Mouse (Mus musculus) thymus, adult 2 months (tissue): ENCODE data around the gene Ccdc159. TPM values are rescaled to one million over a fixed set of nuclear protein-coding genes. Genes with fewer than 3 reads are reported as not detected.

ENCODE experiments used
- DNase-seq: peaks from one replicate; pipeline ENCODE4 v3.0.0; 2021
- H3K27ac ChIP-seq: fragments of 200-500 bp; 2 replicates; pipeline ENCODE4 v1.5.1; 2012; ENCODE audit warnings: low read length, control low read depth; ENCODE audit not compliant: control insufficient read depth, insufficient read depth
- H3K27me3 ChIP-seq: fragments of 200-500 bp; 2 replicates; pipeline ENCODE4 v1.6.1; 2012; ENCODE audit warnings: mild to moderate bottlenecking, low read length, moderate library complexity, mixed read lengths; ENCODE audit not compliant: control insufficient read depth, insufficient read depth
- H3K36me3 ChIP-seq: fragments of 200-500 bp; 2 replicates; pipeline ENCODE4 v1.6.1; 2012; ENCODE audit warnings: mild to moderate bottlenecking, low read length, moderate library complexity; ENCODE audit not compliant: control insufficient read depth, insufficient read depth
- H3K4me1 ChIP-seq: fragments of 200-500 bp; replicated peaks from 2 replicates; pipeline ENCODE4 v1.6.1; 2012; ENCODE audit warnings: low read length; ENCODE audit not compliant: control insufficient read depth, insufficient read depth
- H3K4me3 ChIP-seq: fragments of 200-500 bp; 2 replicates; pipeline ENCODE4 v1.5.1; 2012; ENCODE audit warnings: mild to moderate bottlenecking, low read length, control low read depth, moderate library complexity; ENCODE audit not compliant: control insufficient read depth, insufficient read depth
- CTCF ChIP-seq: fragments of 200-500 bp; IDR thresholded peaks from 2 replicates; pipeline ENCODE4 v1.5.1; 2012; ENCODE audit warnings: mild to moderate bottlenecking, control low read depth, low read length, moderate library complexity, borderline replicate concordance; ENCODE audit not compliant: control insufficient read depth, poor library complexity, insufficient read depth; ENCODE audit errors: extremely low read depth
- POLR2A ChIP-seq: fragments of 200-500 bp; IDR thresholded peaks from 2 replicates; pipeline ENCODE4 v1.6.1; 2012; ENCODE audit warnings: mild to moderate bottlenecking, low read length, control low read depth, moderate library complexity; ENCODE audit not compliant: control insufficient read depth, poor library complexity, insufficient read depth; ENCODE audit errors: extremely low read depth
- WGBS: fragments of 180-500 bp; shearing (Covaris S2); methylation state at CpG from one replicate; pipeline ENCODE4 v1.1.7; 2018; 5-methylcytosine and 5-hydroxymethylcytosine counted together
- polyA plus RNA-seq: library from polyadenylated mRNA; depleted of rRNA; stranded (reverse); fragments of >200 nt; gene quantifications from 2 replicates; pipeline ENCODE4 v1.2.3, GENCODE M21; 2012

Gene Ccdc159
- polyA plus RNA-seq, 1 experiment, result 1.9 TPM

DNA sequence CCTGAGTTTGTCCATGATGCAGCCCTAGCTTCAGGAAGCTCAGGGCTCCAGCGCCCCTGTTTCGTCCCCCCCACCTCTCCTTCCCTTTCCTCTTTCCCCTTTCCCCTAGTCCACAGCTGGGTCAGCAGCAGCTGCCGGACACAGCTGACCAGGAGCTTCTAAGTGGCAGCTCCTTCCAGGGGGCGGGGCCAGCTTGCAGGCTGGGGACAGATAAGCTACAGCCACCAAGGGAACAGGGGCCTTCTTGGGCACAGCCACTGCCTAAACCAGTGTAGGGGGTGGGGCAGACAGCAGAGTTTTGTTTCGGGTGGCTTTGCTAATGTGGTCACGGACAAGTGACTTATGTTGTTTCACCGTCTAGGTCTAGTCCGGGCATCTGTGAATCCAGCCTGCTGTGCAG lies 36.1 kb downstream of the Ccdc159 start, which contains the start of gene Epor:
TSS of gene Epor (minus strand) at position 90 of the 400 bp plus-strand sequence.
- 63% methylated on average over 8 of the region's 8 CpGs for WGBS
- TF ChIP-seq CTCF (no peak), POLR2A (no peak)
- Histone ChIP-seq H3K4me1 (peaks cover 17% of the 10 kb centered on the region), H3K27me3 (peaks cover 10% of the 10 kb centered on the region; the same call in 1 of the 2 replicates), H3K27ac (no peak within 1 kb of the TSS), H3K36me3 (no peaks in the 10 kb centered on the region), H3K4me3 (peak within 1 kb of the TSS; percentile 9; the same call in 1 of the 2 replicates)
- no peak for DNase-seq

DNA sequence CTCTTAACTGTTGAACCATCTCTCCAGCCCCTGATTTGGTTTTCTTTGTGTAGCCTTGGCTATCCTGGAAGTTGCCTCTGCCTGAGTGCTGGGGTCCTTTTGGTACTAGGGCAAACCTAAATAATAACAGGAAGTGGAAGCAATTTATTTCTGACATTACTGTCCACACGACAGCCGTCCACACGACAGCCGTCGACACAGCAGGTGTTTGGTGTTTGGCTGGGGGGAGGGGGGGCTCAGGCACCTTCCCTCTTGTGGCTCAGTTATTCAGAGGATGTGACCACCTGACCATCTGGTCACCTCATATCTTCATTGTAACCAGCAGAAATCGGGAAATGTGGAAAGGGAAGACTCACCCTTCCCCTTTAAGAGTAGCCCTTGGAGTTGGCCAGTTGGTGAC lies 41.6 kb downstream of the Ccdc159 start:
- TF ChIP-seq POLR2A, result no peak
- TF ChIP-seq CTCF, result no peak
- Histone ChIP-seq H3K27me3 (no peaks in the 10 kb centered on the region), H3K4me3 (no peak overlapping the region), H3K36me3 (no peaks in the 10 kb centered on the region), H3K4me1 (no peaks in the 10 kb centered on the region), H3K27ac (no peak overlapping the region)
- 34% methylated on average over 6 of the region's 6 CpGs for WGBS
- no peak for DNase-seq

DNA sequence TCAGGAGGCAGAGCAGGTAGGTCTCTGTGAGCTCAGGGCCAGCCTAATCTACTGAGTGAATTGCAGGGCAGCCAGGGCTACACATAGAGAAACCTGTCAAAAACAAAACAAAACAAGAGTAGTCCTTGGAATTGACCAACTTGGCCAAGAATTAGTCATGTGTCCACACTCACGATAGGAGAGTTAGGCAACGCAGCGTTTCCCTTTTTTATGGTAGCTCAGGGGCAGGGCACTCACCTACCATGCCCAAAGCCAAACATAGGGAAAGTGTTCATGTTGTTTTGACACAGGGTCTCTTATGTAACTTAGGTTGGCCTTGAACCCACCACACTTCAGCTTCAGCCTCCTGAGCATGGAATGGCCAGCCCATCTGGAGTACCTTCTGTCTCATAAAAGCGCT lies 42.0 kb downstream of the Ccdc159 start:
- Histone ChIP-seq H3K4me1 (no peaks in the 10 kb centered on the region), H3K4me3 (no peak overlapping the region), H3K27ac (no peak overlapping the region), H3K36me3 (no peaks in the 10 kb centered on the region), H3K27me3 (no peaks in the 10 kb centered on the region)
- DNase-seq, result no peak
- TF ChIP-seq POLR2A (no peak), CTCF (no peak)
- WGBS, result 86% methylated on average over 4 of the region's 4 CpGs

DNA sequence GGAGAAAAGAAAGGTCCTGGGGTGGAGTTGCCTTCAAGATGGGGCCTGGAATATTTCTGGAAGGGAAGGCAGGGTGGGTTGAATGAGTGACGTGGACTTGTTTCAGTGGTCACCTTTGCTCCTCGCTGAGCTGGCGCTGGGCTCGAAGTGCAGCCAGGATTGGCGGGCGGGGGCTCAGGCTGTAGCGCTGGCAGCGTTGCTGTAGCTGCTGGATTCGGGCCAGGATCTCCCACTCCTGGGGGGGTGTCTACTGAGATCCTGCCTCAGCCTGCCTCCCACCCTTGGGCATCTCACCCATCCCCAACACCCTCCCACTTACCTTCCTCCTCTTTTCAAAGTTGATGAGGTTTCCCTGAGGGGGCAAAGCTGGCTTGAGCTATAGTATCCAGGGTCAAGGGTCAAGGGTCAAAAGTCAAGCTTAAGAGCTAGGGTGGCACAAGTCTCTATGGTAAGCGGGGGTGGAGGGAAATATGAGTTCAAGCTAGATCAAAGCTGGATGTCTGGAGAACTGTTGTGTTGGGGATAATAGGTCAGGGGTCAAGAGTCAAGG lies 49.4 kb downstream of the Ccdc159 start:
- Histone ChIP-seq H3K36me3 (no peaks in the 10 kb centered on the region), H3K4me3 (no peak overlapping the region), H3K27me3 (no peaks in the 10 kb centered on the region), H3K4me1 (peaks cover 7% of the 10 kb centered on the region), H3K27ac (no peak overlapping the region)
- TF ChIP-seq CTCF (no peak), POLR2A (no peak)
- 91% methylated on average over 10 of the region's 10 CpGs for WGBS
- DNase-seq, result no peak

DNA sequence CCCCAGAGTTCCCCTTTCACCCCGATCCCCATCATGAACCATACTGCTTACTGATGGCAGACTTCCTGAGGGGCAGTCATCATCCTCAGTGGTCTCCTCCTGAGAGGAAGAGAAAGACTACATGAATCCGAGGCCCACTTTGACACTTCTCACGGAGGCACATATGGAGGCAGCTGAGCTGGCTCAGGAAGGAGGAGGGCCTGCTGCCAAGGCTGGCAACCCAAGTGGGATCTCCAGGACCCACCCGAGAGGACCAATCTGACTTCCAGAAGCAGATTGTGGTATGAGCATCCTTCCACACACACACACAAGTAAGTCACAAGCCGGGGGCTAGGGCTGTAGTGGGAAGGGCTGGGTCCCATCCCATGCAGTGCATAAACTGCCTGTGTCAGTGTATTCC lies 50.1 kb downstream of the Ccdc159 start:
- DNase-seq, result no peak
- Histone ChIP-seq H3K4me3 (no peak overlapping the region), H3K27me3 (no peaks in the 10 kb centered on the region), H3K36me3 (no peaks in the 10 kb centered on the region), H3K27ac (no peak overlapping the region), H3K4me1 (peaks cover 13% of the 10 kb centered on the region)
- no peak for TF ChIP-seq CTCF
- 0 out of 2 replicates have a peak, but pooled peaks have one; percentile 20 for TF ChIP-seq POLR2A
- WGBS, result 90% methylated on average over 5 of the region's 5 CpGs

DNA sequence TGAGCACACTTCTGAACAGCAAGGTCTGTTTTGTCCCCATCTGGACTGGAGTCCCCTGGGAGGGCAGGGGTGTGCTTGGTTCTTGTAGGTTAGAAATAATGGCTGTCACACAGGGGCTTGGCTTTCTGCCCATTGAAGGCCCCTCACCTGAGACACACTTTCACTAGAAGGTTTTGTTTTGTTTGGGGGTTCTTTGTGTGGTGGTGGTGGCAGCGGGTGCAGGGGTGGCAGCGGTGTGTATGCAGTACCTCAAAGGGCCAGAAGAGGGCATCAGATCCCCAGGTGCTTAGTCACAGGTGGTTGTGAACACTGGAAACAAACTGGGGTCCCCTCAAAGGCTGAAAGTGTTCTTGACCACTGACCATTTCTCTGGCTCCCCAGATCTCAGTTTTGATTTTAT lies 50.7 kb downstream of the Ccdc159 start:
- H3K4me1 ChIP-seq, result peaks cover 17% of the 10 kb centered on the region
- DNase-seq, result peak; percentile 61
- H3K27me3 ChIP-seq, result no peaks in the 10 kb centered on the region
- H3K4me3 ChIP-seq, result no peak overlapping the region
- no peaks in the 10 kb centered on the region for H3K36me3 ChIP-seq
- H3K27ac ChIP-seq, result no peak overlapping the region
- TF ChIP-seq POLR2A (no peak), CTCF (peak; percentile 73; the same call in 1 of the 2 replicates)
- 48% methylated on average over 2 of the region's 2 CpGs for WGBS

DNA sequence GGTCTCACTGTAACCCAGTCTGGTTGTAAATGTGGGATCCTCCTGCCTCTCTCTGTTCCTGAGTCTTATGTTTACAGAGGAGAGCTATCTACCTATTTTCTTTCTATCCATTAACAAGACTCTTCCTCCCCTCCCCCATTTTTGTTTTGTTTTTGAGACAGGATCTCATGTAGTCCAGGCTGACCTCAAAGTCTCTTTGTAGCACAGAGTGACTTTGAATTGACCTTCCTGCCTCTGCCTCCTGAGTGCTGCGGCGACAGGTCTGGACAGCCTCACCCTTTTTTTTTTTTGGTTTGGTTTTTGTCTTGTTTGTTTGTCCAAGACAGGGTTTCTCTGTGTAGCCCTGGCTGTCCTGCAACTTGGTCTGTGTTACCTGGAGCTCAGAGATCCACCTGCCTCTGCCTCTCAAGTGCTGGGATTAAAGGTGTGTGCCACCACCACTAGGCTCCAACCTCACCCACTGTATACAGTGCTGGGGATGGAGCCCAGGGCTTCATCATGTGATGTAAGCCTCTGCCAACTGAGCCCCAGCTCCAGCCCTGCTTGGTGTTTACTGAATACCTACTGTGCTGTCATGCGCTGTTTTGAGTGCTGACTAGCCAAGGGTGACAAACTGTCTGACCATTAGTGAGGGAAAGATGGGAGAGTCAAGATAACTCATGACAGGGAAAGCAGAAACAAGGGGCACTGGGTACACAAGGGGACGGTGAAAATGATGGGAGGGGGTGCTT lies 51.3 kb downstream of the Ccdc159 start:
- Histone ChIP-seq H3K4me3 (no peak overlapping the region), H3K36me3 (no peaks in the 10 kb centered on the region), H3K27me3 (no peaks in the 10 kb centered on the region), H3K27ac (no peak overlapping the region), H3K4me1 (peaks cover 19% of the 10 kb centered on the region)
- TF ChIP-seq CTCF (no peak), POLR2A (no peak)
- 96% methylated on average over 4 of the region's 4 CpGs for WGBS
- DNase-seq, result no peak
